Mouse (Mus musculus) heart, embryonic 11.5 days (tissue): ENCODE results near the gene Idh1. TPM values are rescaled to one million over a fixed set of nuclear protein-coding genes. Genes with fewer than 3 reads are reported as not detected.

Source experiments
- ATAC-seq: fragments of 200-750 bp; cut with Nextera tagmentation; replicated peaks from 2 replicates; pipeline ENCODE4 v1.8.0; 2017; ENCODE audit warnings: moderate library complexity; ENCODE audit not compliant: insufficient number of reproducible peaks, low FRiP score, low TSS enrichment
- H3K27ac ChIP-seq: fragments of 300-500 bp; sonication (generic); 2 replicates; pipeline ENCODE4 v1.5.1; 2014; ENCODE audit warnings: mild to moderate bottlenecking, low read depth, low read length
- H3K27me3 ChIP-seq: fragments of 300-500 bp; sonication (generic); 2 replicates; pipeline ENCODE4 v1.6.1; 2014; ENCODE audit warnings: mild to moderate bottlenecking, low read length, mixed read lengths; ENCODE audit not compliant: control insufficient read depth, insufficient read depth
- H3K36me3 ChIP-seq: fragments of 300-500 bp; sonication (generic); 2 replicates; pipeline ENCODE4 v1.6.1; 2014; ENCODE audit warnings: mild to moderate bottlenecking, low read length, moderate library complexity, mixed read lengths; ENCODE audit not compliant: control insufficient read depth, insufficient read depth
- H3K4me1 ChIP-seq: fragments of 300-500 bp; sonication (generic); 2 replicates; pipeline ENCODE4 v1.6.1; 2014; ENCODE audit warnings: low read length; ENCODE audit not compliant: control insufficient read depth, insufficient read depth
- H3K4me2 ChIP-seq: fragments of 300-500 bp; sonication (generic); 2 replicates; pipeline ENCODE4 v1.6.1; 2014; ENCODE audit warnings: mild to moderate bottlenecking, moderate library complexity
- H3K4me3 ChIP-seq: fragments of 300-500 bp; sonication (generic); 2 replicates; pipeline ENCODE4 v1.5.1; 2014; ENCODE audit warnings: low read depth, low read length
- H3K9ac ChIP-seq: fragments of 300-500 bp; sonication (generic); 2 replicates; pipeline ENCODE4 v1.6.1; 2014; ENCODE audit warnings: mild to moderate bottlenecking, low read depth, low read length, moderate library complexity
- H3K9me3 ChIP-seq: fragments of 300-500 bp; sonication (generic); replicated peaks from 2 replicates; pipeline ENCODE4 v1.6.1; 2016; ENCODE audit warnings: low read length; ENCODE audit not compliant: control insufficient read depth
- WGBS: fragments of 180-500 bp; shearing (Covaris S2); extraction: QIAGEN DNeasy Blood & Tissue Kit; methylation state at CpG from one replicate; pipeline ENCODE4 v1.1.7; 2014; ENCODE audit not compliant: insufficient replicate concordance; 5-methylcytosine and 5-hydroxymethylcytosine counted together
- polyA plus RNA-seq: library from polyadenylated mRNA; unstranded; fragments of >200 nt; fragmentation: Nextera tagmentation; extraction: Ambion mirVana; gene quantifications from 2 replicates; pipeline ENCODE4 v1.2.1, GENCODE M21; 2014

Gene Idh1
- polyA plus RNA-seq, 1 experiment from 2014 or later, result 81.5 TPM

GRCm38 (mm10) chr1:65181459-65181858, 4.8 kb downstream of the Idh1 start:
- no peaks in the 10 kb centered on the region for H3K27me3 ChIP-seq
- H3K36me3 ChIP-seq, result no peaks in the 10 kb centered on the region
- no peak overlapping the region for H3K9ac ChIP-seq
- ATAC-seq, result no peak
- H3K27ac ChIP-seq, result no peak overlapping the region
- 60% methylated on average over 5 of the region's 5 CpGs for WGBS
- H3K4me3 ChIP-seq, result no peak overlapping the region
- H3K4me2 ChIP-seq, result no peak overlapping the region
- H3K4me1 ChIP-seq, result no peaks in the 10 kb centered on the region
- H3K9me3 ChIP-seq, result no peaks in the 10 kb centered on the region

GRCm38 (mm10) chr1:65179634-65180249, 6.6 kb downstream of the Idh1 start:
- no peaks in the 10 kb centered on the region for H3K9me3 ChIP-seq
- H3K27ac ChIP-seq, result no peak overlapping the region
- WGBS, result 4% methylated on average over 11 of the region's 11 CpGs
- no peaks in the 10 kb centered on the region for H3K4me1 ChIP-seq
- H3K4me3 ChIP-seq, result peak overlapping the region; percentile 63
- no peaks in the 10 kb centered on the region for H3K27me3 ChIP-seq
- H3K36me3 ChIP-seq, result no peaks in the 10 kb centered on the region
- peak overlapping the region; percentile 57 for H3K4me2 ChIP-seq
- no peak for ATAC-seq
- H3K9ac ChIP-seq, result no peak overlapping the region; the same call in 1 of the 2 replicates

GRCm38 (mm10) chr1:65178902-65179432, 7.3 kb downstream of the Idh1 start:
- Histone ChIP-seq H3K9ac (peak overlapping the region; percentile 74), H3K36me3 (no peaks in the 10 kb centered on the region), H3K27ac (peak overlapping the region; percentile 91), H3K27me3 (no peaks in the 10 kb centered on the region), H3K4me2 (peak overlapping the region; percentile 57), H3K4me1 (no peaks in the 10 kb centered on the region), H3K4me3 (peak overlapping the region; percentile 63), H3K9me3 (no peaks in the 10 kb centered on the region)
- ATAC-seq, result peak; percentile 91
- WGBS, result 0% methylated on average over 39 of the region's 39 CpGs

- H3K4me1 ChIP-seq, result no peaks in the 10 kb centered on the region
- peak overlapping the region; percentile 63 for H3K4me3 ChIP-seq
- WGBS, result 5% methylated on average over 27 of the region's 27 CpGs
- peak overlapping the region; percentile 74 for H3K9ac ChIP-seq
- no peaks in the 10 kb centered on the region for H3K36me3 ChIP-seq
- H3K27me3 ChIP-seq, result no peaks in the 10 kb centered on the region
- peak overlapping the region; percentile 91 for H3K27ac ChIP-seq
- peak; percentile 79 for ATAC-seq
- H3K4me2 ChIP-seq, result peak overlapping the region; percentile 57
- H3K9me3 ChIP-seq, result no peaks in the 10 kb centered on the region
These were observed 8.0 kb downstream of the Idh1 start for GRCm38 (mm10) chr1:65178126-65178901.

- Histone ChIP-seq H3K4me1 (no peaks in the 10 kb centered on the region), H3K27ac (no peak overlapping the region), H3K9me3 (no peaks in the 10 kb centered on the region), H3K4me2 (peak overlapping the region; percentile 57), H3K4me3 (peak overlapping the region; percentile 63), H3K27me3 (no peaks in the 10 kb centered on the region), H3K9ac (no peak overlapping the region; the same call in 1 of the 2 replicates), H3K36me3 (no peaks in the 10 kb centered on the region)
- ATAC-seq, result no peak
- 64% methylated on average over 3 of the region's 3 CpGs for WGBS
These were observed 8.8 kb downstream of the Idh1 start for GRCm38 (mm10) chr1:65177452-65177851.

- Histone ChIP-seq H3K4me3 (no peak overlapping the region), H3K4me2 (no peak overlapping the region), H3K4me1 (no peaks in the 10 kb centered on the region), H3K27ac (no peak overlapping the region), H3K9ac (no peak overlapping the region), H3K36me3 (no peaks in the 10 kb centered on the region), H3K27me3 (no peaks in the 10 kb centered on the region), H3K9me3 (no peaks in the 10 kb centered on the region)
- ATAC-seq, result no peak
- WGBS, result 77% methylated on average over 5 of the region's 5 CpGs
These were observed 9.4 kb downstream of the Idh1 start for GRCm38 (mm10) chr1:65176912-65177311.

- 67% methylated on average over 4 of the region's 4 CpGs for WGBS
- no peak overlapping the region for H3K4me2 ChIP-seq
- no peak overlapping the region for H3K4me3 ChIP-seq
- H3K27ac ChIP-seq, result no peak overlapping the region
- H3K9me3 ChIP-seq, result no peaks in the 10 kb centered on the region
- H3K4me1 ChIP-seq, result no peaks in the 10 kb centered on the region
- H3K36me3 ChIP-seq, result peaks cover under 1% of the 10 kb centered on the region; the same call in 1 of the 2 replicates
- no peak for ATAC-seq
- no peak overlapping the region for H3K9ac ChIP-seq
- no peaks in the 10 kb centered on the region for H3K27me3 ChIP-seq
These were observed 10.1 kb downstream of the Idh1 start for GRCm38 (mm10) chr1:65176171-65176570.

- 83% methylated on average over 2 of the region's 2 CpGs for WGBS
- no peaks in the 10 kb centered on the region for H3K27me3 ChIP-seq
- peaks cover 6% of the 10 kb centered on the region; the same call in 1 of the 2 replicates for H3K36me3 ChIP-seq
- ATAC-seq, result no peak
- no peak overlapping the region for H3K9ac ChIP-seq
- H3K27ac ChIP-seq, result no peak overlapping the region
- no peaks in the 10 kb centered on the region for H3K4me1 ChIP-seq
- H3K4me3 ChIP-seq, result no peak overlapping the region
- no peaks in the 10 kb centered on the region for H3K9me3 ChIP-seq
- H3K4me2 ChIP-seq, result no peak overlapping the region
These were observed 12.6 kb downstream of the Idh1 start for GRCm38 (mm10) chr1:65173716-65174115.
